Mouse (Mus musculus) right cerebral cortex, postnatal 25 days (tissue): ENCODE results near the gene Lancl2.

Experiments
- DNase-seq: peaks from one replicate; pipeline ENCODE4 v3.0.0; 2022

The Lancl2 gene

GRCm38 (mm10) chr6:57768948-57769525 is 66.7 kb downstream of the Lancl2 start:
- DNase-seq, result no peak

GRCm38 (mm10) chr6:57770467-57771190 is 68.3 kb downstream of the Lancl2 start:
- DNase-seq, result no peak

GRCm38 (mm10) chr6:57773792-57774191 is 71.5 kb downstream of the Lancl2 start:
- DNase-seq, result no peak

GRCm38 (mm10) chr6:57780359-57780758 is 78.0 kb downstream of the Lancl2 start:
- no peak for DNase-seq

GRCm38 (mm10) chr6:57782658-57783057 is 80.3 kb downstream of the Lancl2 start:
- DNase-seq, result no peak

- no peak for DNase-seq
Measured at GRCm38 (mm10) chr6:57784251-57784650, 81.9 kb downstream of the Lancl2 start.

- DNase-seq, result no peak
Measured at GRCm38 (mm10) chr6:57787376-57787775, 85.0 kb downstream of the Lancl2 start.
